Mouse (Mus musculus) embryonic fibroblast, embryonic 13.5 days (primary cell): ENCODE data around the gene Slc16a3. TPM values are rescaled to one million over a fixed set of nuclear protein-coding genes. Genes with fewer than 3 reads are reported as not detected.

Experiments used
- H3K27ac ChIP-seq: 2 replicates; pipeline ENCODE4 v1.5.1; 2012; ENCODE audit warnings: low read length, control low read depth, inconsistent platforms; ENCODE audit not compliant: insufficient read depth
- H3K4me1 ChIP-seq: 2 replicates; pipeline ENCODE4 v1.6.1; 2011; ENCODE audit warnings: low read length; ENCODE audit not compliant: control insufficient read depth, insufficient read depth
- H3K4me3 ChIP-seq: 2 replicates; pipeline ENCODE4 v1.5.1; 2011; ENCODE audit warnings: mild to moderate bottlenecking, control low read depth, low read length; ENCODE audit not compliant: insufficient read depth
- CTCF ChIP-seq: IDR thresholded peaks from 2 replicates; pipeline ENCODE4 v1.5.1; 2011; ENCODE audit warnings: mild to moderate bottlenecking, control low read depth, low read length, moderate library complexity, borderline replicate concordance; ENCODE audit not compliant: insufficient read depth
- POLR2A ChIP-seq: IDR thresholded peaks from 2 replicates; pipeline ENCODE4 v1.6.1; 2011; ENCODE audit warnings: low read depth, mild to moderate bottlenecking, control low read depth, low read length, moderate library complexity
- polyA plus RNA-seq: library from polyadenylated mRNA; stranded (reverse); fragments of >200 nt; gene quantifications from 2 replicates; pipeline ENCODE4 v1.2.4, GENCODE M21; 2011; ENCODE audit warnings: low read depth; ENCODE audit not compliant: missing spikeins, insufficient read length

Slc16a3 gene
- polyA plus RNA-seq, 1 experiment, result 43.8 TPM

DNA sequence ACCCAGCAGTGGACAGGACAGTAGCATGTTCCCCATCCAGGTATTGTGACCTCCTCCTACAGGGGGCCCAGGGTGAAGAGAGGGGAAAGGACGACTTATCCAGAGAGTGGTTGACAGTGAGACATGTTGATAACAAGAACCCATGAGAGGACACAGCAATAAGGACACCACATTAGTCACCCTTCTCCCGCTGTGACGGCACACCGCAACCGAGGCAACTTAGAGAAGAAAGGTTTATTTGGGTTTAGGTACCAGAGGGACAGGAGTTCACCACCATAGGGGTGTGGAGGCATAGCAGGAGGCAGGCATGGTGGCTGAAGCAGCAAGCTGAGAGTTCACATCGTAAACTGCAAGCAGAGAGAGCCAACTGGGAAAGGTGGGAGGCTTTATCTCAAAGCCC lies 57.9 kb downstream of the Slc16a3 start:
- H3K4me3 ChIP-seq, result no peak overlapping the region
- TF ChIP-seq POLR2A (no peak), CTCF (no peak)
- peaks cover 5% of the 10 kb centered on the region for H3K4me1 ChIP-seq
- H3K27ac ChIP-seq, result no peak overlapping the region

DNA sequence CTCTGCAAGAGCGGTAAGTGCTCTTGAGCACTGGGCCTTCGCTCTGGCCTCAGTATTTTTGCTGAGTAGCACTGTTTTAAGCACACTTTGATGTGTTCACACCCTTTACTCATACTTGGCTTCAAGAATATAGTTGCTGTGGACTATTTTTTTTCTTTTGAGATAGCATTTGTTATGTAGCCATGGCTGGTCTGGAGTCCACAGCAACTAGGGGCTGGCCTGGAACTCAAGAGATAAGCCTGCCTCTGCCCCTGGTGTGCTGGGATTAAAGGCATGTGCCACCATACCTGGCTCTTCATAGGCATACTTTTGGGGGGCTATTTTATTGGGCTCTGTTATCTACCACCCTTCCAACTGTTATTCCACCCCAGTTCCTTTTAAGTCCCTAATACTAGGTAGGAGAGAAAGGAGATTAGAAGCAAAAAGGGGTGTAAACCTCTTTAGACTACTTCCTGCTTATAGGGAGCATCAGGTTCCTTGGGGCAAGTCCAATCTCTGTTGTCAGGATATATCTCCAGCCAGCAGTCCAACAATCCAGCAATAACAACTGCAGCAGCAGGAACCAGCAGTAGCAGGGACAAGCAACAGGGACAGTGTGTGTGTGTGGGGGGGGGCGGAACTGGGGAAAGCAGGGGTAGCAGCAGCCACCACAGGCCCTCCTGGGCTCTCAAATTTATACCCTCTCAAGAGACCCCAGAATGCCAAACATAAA lies 61.9 kb downstream of the Slc16a3 start:
- H3K4me3 ChIP-seq, result no peak overlapping the region
- TF ChIP-seq POLR2A (no peak), CTCF (no peak)
- no peak overlapping the region for H3K27ac ChIP-seq
- no peaks in the 10 kb centered on the region for H3K4me1 ChIP-seq

Other genes starting within 250 kb of the Slc16a3 start
- gene Cenpx, start 234.7 kb upstream of the Slc16a3 start, polyA plus RNA-seq, result 42.8 and 44.1 TPM in 2 replicates
- 16.1 and 17.8 TPM in 2 replicates for gene Lrrc45, start 234.6 kb upstream of the Slc16a3 start, polyA plus RNA-seq
- 16.0 and 20.8 TPM in 2 replicates for gene Rac3, start 227.0 kb upstream of the Slc16a3 start, polyA plus RNA-seq
- 31.6 and 52.4 TPM in 2 replicates for gene Dcxr, start 221.2 kb upstream of the Slc16a3 start, polyA plus RNA-seq
- 27.8 and 30.7 TPM in 2 replicates for gene Cbr2, start 216.4 kb upstream of the Slc16a3 start, polyA plus RNA-seq
- gene Hmga1b, start 185.7 kb upstream of the Slc16a3 start, polyA plus RNA-seq, result 1.3 and 15.2 TPM in 2 replicates
- 12.8 and 13.0 TPM in 2 replicates for gene Rfng, start 164.3 kb upstream of the Slc16a3 start, polyA plus RNA-seq
- gene Gps1, start 164.2 kb upstream of the Slc16a3 start, polyA plus RNA-seq, result 103 and 112 TPM in 2 replicates
- 23.7 and 24.0 TPM in 2 replicates for gene Dus1l, start 152.1 kb upstream of the Slc16a3 start, polyA plus RNA-seq
- gene Fasn, start 123.9 kb upstream of the Slc16a3 start, polyA plus RNA-seq, result 61.2 and 72.6 TPM in 2 replicates
- gene Ccdc57, start 15.6 kb upstream of the Slc16a3 start, polyA plus RNA-seq, result 0.82 and 1.9 TPM in 2 replicates
- 141 and 142 TPM in 2 replicates for gene Csnk1d, start 42.9 kb downstream of the Slc16a3 start, polyA plus RNA-seq
- not detected in 2 replicates for gene Cd7, start 90.9 kb downstream of the Slc16a3 start, polyA plus RNA-seq
- not detected in 2 replicates for gene Sectm1b, start 115.1 kb downstream of the Slc16a3 start, polyA plus RNA-seq
- not detected in 2 replicates for gene Sectm1a, start 132.7 kb downstream of the Slc16a3 start, polyA plus RNA-seq
- not detected in 2 replicates for gene Tex19.2, start 170.2 kb downstream of the Slc16a3 start, polyA plus RNA-seq
- not detected in 2 replicates for gene Tex19.1, start 197.7 kb downstream of the Slc16a3 start, polyA plus RNA-seq
- not detected in 2 replicates for gene Uts2r, start 211.8 kb downstream of the Slc16a3 start, polyA plus RNA-seq